Mouse (Mus musculus): ENCODE data around the gene B3gnt2. TPM values are rescaled to one million over a fixed set of nuclear protein-coding genes. Genes with fewer than 3 reads are reported as not detected.

B3gnt2 gene
- polyA plus RNA-seq, 1 experiment = 35.4 TPM

- no peaks in the 10 kb centered on the region for H3K36me3 ChIP-seq (ENCODE audit: control insufficient read depth, insufficient read depth, low read length)
- H3K27ac ChIP-seq (ENCODE audit: control insufficient read depth, insufficient read depth, low read length) = no peak overlapping the region
- no peak for DNase-seq
- H3K4me3 ChIP-seq (ENCODE audit: control insufficient read depth, insufficient read depth, low read length) = no peak overlapping the region
- H3K4me1 ChIP-seq (replicated peaks; ENCODE audit: control insufficient read depth, insufficient read depth, low read length) = peaks cover 14% of the 10 kb centered on the region
- no peak for TF ChIP-seq POLR2A (IDR thresholded peaks at IDR 0.05; ENCODE audit: control insufficient read depth, extremely low read depth, insufficient read depth, low read length, poor library complexity)
- TF ChIP-seq CTCF (IDR thresholded peaks at IDR 0.05; ENCODE audit: borderline replicate concordance, control insufficient read depth, extremely low read depth, insufficient read depth, low read length, poor library complexity) = no peak
- WGBS = 97% methylated on average over 4 of the region's 4 CpGs
- no peaks in the 10 kb centered on the region for H3K27me3 ChIP-seq (ENCODE audit: control insufficient read depth, insufficient read depth, low read length)
Measured at GRCm38 (mm10) chr11:22763556-22764295, 97.0 kb downstream of the B3gnt2 start.

GRCm38 (mm10) chr11:22763055-22763454 lies 97.7 kb downstream of the B3gnt2 start:
- H3K4me3 ChIP-seq (ENCODE audit: control insufficient read depth, insufficient read depth, low read length) = no peak overlapping the region
- DNase-seq = no peak
- H3K36me3 ChIP-seq (ENCODE audit: control insufficient read depth, insufficient read depth, low read length) = no peaks in the 10 kb centered on the region
- TF ChIP-seq CTCF (IDR thresholded peaks at IDR 0.05; ENCODE audit: borderline replicate concordance, control insufficient read depth, extremely low read depth, insufficient read depth, low read length, poor library complexity) = no peak
- no peak for TF ChIP-seq POLR2A (IDR thresholded peaks at IDR 0.05; ENCODE audit: control insufficient read depth, extremely low read depth, insufficient read depth, low read length, poor library complexity)
- 77% methylated on average over 1 of the region's 1 CpGs for WGBS
- H3K27ac ChIP-seq (ENCODE audit: control insufficient read depth, insufficient read depth, low read length) = peak overlapping the region; percentile 37
- peaks cover 14% of the 10 kb centered on the region for H3K4me1 ChIP-seq (replicated peaks; ENCODE audit: control insufficient read depth, insufficient read depth, low read length)
- no peaks in the 10 kb centered on the region for H3K27me3 ChIP-seq (ENCODE audit: control insufficient read depth, insufficient read depth, low read length)

- H3K27ac ChIP-seq (ENCODE audit: control insufficient read depth, insufficient read depth, low read length) = peak overlapping the region; percentile 76
- no peak overlapping the region for H3K4me3 ChIP-seq (ENCODE audit: control insufficient read depth, insufficient read depth, low read length)
- WGBS = 7% methylated on average over 18 of the region's 18 CpGs
- TF ChIP-seq POLR2A (IDR thresholded peaks at IDR 0.05; ENCODE audit: control insufficient read depth, extremely low read depth, insufficient read depth, low read length, poor library complexity) (no peak), CTCF (IDR thresholded peaks at IDR 0.05; ENCODE audit: borderline replicate concordance, control insufficient read depth, extremely low read depth, insufficient read depth, low read length, poor library complexity) (no peak)
- peaks cover 14% of the 10 kb centered on the region for H3K4me1 ChIP-seq (replicated peaks; ENCODE audit: control insufficient read depth, insufficient read depth, low read length)
- peak; percentile 54 for DNase-seq
- H3K36me3 ChIP-seq (ENCODE audit: control insufficient read depth, insufficient read depth, low read length) = no peaks in the 10 kb centered on the region
- no peaks in the 10 kb centered on the region for H3K27me3 ChIP-seq (ENCODE audit: control insufficient read depth, insufficient read depth, low read length)
Measured at GRCm38 (mm10) chr11:22762236-22762927, 98.4 kb downstream of the B3gnt2 start.

- Histone ChIP-seq H3K27me3 (ENCODE audit: control insufficient read depth, insufficient read depth, low read length) (no peaks in the 10 kb centered on the region), H3K4me1 (replicated peaks; ENCODE audit: control insufficient read depth, insufficient read depth, low read length) (peaks cover 25% of the 10 kb centered on the region), H3K4me3 (ENCODE audit: control insufficient read depth, insufficient read depth, low read length) (no peak overlapping the region), H3K27ac (ENCODE audit: control insufficient read depth, insufficient read depth, low read length) (no peak overlapping the region), H3K36me3 (ENCODE audit: control insufficient read depth, insufficient read depth, low read length) (no peaks in the 10 kb centered on the region)
- TF ChIP-seq POLR2A (IDR thresholded peaks at IDR 0.05; ENCODE audit: control insufficient read depth, extremely low read depth, insufficient read depth, low read length, poor library complexity) (no peak), CTCF (IDR thresholded peaks at IDR 0.05; ENCODE audit: borderline replicate concordance, control insufficient read depth, extremely low read depth, insufficient read depth, low read length, poor library complexity) (no peak)
- 88% methylated on average over 4 of the region's 4 CpGs for WGBS
- DNase-seq = no peak
Measured at GRCm38 (mm10) chr11:22759783-22760182, 101.0 kb downstream of the B3gnt2 start.

GRCm38 (mm10) chr11:22756168-22756980 lies 104.4 kb downstream of the B3gnt2 start:
- H3K4me1 ChIP-seq (replicated peaks; ENCODE audit: control insufficient read depth, insufficient read depth, low read length) = peaks cover 13% of the 10 kb centered on the region
- no peak for DNase-seq
- no peak overlapping the region for H3K4me3 ChIP-seq (ENCODE audit: control insufficient read depth, insufficient read depth, low read length)
- 76% methylated on average over 3 of the region's 3 CpGs for WGBS
- TF ChIP-seq POLR2A (IDR thresholded peaks at IDR 0.05; ENCODE audit: control insufficient read depth, extremely low read depth, insufficient read depth, low read length, poor library complexity) (no peak), CTCF (IDR thresholded peaks at IDR 0.05; ENCODE audit: borderline replicate concordance, control insufficient read depth, extremely low read depth, insufficient read depth, low read length, poor library complexity) (no peak)
- no peaks in the 10 kb centered on the region for H3K27me3 ChIP-seq (ENCODE audit: control insufficient read depth, insufficient read depth, low read length)
- no peaks in the 10 kb centered on the region for H3K36me3 ChIP-seq (ENCODE audit: control insufficient read depth, insufficient read depth, low read length)
- H3K27ac ChIP-seq (ENCODE audit: control insufficient read depth, insufficient read depth, low read length) = no peak overlapping the region

GRCm38 (mm10) chr11:22755180-22755579 lies 105.6 kb downstream of the B3gnt2 start:
- H3K4me1 ChIP-seq (replicated peaks; ENCODE audit: control insufficient read depth, insufficient read depth, low read length) = peaks cover 11% of the 10 kb centered on the region
- H3K4me3 ChIP-seq (ENCODE audit: control insufficient read depth, insufficient read depth, low read length) = no peak overlapping the region
- H3K27me3 ChIP-seq (ENCODE audit: control insufficient read depth, insufficient read depth, low read length) = no peaks in the 10 kb centered on the region
- WGBS = 94% methylated on average over 1 of the region's 1 CpGs
- TF ChIP-seq POLR2A (IDR thresholded peaks at IDR 0.05; ENCODE audit: control insufficient read depth, extremely low read depth, insufficient read depth, low read length, poor library complexity) = no peak
- TF ChIP-seq CTCF (IDR thresholded peaks at IDR 0.05; ENCODE audit: borderline replicate concordance, control insufficient read depth, extremely low read depth, insufficient read depth, low read length, poor library complexity) = no peak
- no peaks in the 10 kb centered on the region for H3K36me3 ChIP-seq (ENCODE audit: control insufficient read depth, insufficient read depth, low read length)
- peak overlapping the region; percentile 34; the same call in 1 of the 2 replicates for H3K27ac ChIP-seq (ENCODE audit: control insufficient read depth, insufficient read depth, low read length)
- DNase-seq = no peak

Measured in thymus, adult 2 months (tissue).